Mouse (Mus musculus): ENCODE measurements at regions not wholly inside any gene's neighbourhood (a gene's known extent, or its start where the extent isn't known, plus 50 kb on each side); places are given as distances from the start of the nearest gene placed in this dataset.

DNA sequence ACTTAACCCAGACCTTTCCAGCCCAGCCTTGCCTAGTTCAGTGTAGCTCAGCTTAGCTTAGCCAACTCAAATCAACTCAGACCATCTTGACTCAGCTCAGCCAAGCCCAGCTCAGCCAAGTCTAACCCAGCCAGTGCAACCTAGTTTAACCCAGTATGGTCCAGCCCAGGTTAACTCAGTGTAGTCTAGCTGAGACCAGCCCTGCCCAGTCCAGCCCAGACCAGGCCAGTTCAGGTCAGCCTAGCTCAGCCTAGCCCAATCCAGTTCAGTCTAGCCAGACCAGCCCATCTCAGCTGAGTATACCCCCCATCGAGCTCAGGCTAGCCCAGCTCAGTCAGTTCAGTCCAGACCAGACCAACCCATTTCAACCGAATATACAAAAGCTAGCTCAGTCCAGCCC, 90.2 kb downstream of the Tmem121 start:
- TF ChIP-seq POLR2A (IDR thresholded peaks at IDR 0.05; ENCODE audit: insufficient read depth, low read depth, low read length): no peak
- no peak for TF ChIP-seq CTCF (IDR thresholded peaks at IDR 0.05)
- TF ChIP-seq EP300 (IDR thresholded peaks at IDR 0.05; ENCODE audit: insufficient read depth, low read depth, low read length): no peak

Measured in heart, adult 2 months (tissue).